Mouse (Mus musculus) natural killer cell, adult 2 months (primary cell): Measurements from ENCODE around the gene Utp11.
A peak's percentile ranks its signal among the peaks of the same experiment; 100 is the strongest.
"Not testable (repeated sequence)": the region's sequence is repeated elsewhere in the genome, so short reads cannot be mapped to it uniquely, and the experiment has no call there.

ENCODE experiments used
- DNase-seq, 2 experiments: peaks; one replicate each; pipeline ENCODE4 v3.0.0; 2022; ENCODE audit warnings: low spot score in 2 of 2

The Utp11 gene

GRCm38 (mm10) chr4:124693135-124693894 is at the start of gene Utp11:
Gene Utp11, minus strand, starts transcription at chr4:124693600.
- peak; percentile 76 to 79 for DNase-seq

GRCm38 (mm10) chr4:124742839-124743238 is 49.4 kb upstream of the Utp11 start:
- DNase-seq, result no peak

DNA sequence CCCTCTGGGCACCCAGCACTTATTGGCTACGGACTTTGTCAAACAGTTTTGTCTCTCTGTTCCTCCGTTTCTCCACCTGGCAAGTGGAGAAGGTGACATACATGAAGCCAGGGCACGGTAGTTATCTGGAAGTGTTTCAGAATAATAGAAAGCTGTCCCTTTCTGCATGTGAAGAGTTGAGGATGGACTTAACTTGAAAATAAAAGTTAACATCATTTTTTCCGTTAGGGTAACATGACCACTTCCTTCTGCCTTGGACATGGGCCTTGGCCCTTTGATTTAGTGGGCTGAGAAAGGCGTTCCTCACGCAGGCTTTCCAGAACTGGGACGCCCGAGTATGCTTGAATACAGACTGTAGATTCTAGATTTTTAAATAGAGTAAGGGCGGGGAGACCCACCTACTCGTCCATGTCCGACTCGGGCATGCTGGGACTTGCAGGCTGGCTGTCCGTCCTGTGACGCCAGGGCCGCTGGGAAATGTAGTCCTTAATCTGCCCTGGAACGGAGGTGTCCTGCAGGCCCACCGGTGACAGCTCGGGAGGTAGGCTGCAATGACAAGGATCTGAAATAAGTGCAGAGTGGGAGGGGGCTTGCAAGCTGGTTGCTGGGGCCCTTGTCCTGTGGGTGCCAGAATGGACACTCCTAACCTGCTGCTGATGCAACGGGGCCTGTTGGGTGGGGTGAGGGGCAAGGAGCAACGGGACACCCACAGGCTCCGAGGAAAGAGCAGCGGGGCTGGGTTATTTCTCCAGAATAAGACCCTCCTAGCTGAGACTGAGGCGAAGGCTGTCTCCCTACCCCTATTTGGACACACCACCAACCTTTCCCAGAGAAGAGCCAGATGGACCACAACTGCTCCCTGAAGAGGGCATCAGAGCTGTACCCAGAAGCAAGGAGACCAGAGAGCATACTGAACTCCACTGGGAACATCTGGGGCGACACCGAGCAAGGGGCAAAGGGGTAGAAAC is 48.3 kb upstream of the Utp11 start, which contains the start of gene Inpp5b:
TSS of gene Inpp5b (plus strand) at position 475 of the 968 bp plus-strand sequence.
- DNase-seq, result peak; percentile 58 to 59

DNA sequence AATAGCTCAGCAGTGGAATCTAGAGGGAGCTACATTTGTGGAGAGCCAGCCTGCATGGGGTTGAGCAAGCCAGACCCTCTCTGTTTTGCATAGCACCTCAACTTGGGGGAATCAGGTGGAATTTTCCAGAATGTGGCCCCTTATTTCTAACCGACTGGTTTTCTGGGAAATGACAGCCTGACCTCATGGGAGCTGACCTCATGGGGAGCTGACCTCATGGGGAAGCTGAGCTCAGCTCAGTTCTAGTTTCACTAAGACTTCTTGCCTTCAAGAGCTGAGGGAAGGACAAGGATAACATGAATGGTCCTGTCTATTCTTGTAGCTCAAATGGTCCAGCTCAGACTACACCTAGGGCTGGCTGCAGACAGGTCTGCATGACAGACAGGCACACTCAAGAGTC is 45.4 kb upstream of the Utp11 start:
- no peak for DNase-seq

DNA sequence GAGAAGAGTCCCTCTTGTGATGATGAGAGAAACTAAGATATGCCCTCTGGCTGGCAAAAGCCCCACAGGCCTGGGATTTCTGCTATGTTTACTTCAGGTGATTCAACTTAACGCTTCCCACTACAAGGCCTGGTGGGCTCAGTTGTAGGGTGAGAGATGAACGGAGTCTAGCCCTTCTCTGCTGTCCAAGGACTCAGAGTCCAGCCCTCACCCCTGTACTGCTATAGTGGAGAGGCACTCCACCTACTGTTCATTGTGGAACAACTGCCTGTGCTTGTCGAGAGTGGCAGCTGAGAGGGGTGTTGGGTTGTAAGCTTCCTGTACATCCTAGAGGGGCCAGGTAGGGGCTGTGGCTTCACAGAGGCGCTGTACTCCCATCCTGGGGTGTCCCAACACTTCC is 44.6 kb upstream of the Utp11 start:
- no peak for DNase-seq

DNA sequence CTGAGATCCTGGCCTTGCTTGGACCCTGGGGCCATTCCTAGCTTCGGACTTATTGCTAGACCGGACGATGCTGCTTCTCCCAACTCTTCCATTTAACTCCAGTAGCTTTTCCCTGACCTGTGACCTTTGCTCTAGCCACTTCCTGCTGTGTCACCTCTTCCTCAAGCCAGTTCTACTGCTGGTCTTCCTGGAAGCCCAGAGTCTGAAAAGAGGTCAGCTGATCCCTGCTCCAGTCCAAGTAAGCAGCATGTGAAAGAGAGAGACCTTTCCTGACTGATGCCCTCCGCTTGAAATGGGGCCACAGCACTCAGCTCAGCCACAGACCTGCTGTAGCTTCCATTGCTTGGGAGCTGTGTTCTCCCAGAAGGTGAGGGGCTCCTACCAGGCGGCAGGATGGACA is 44.1 kb upstream of the Utp11 start:
- DNase-seq, result no peak

- no peak for DNase-seq
These were observed 43.6 kb upstream of the Utp11 start for GRCm38 (mm10) chr4:124736952-124737351.

DNA sequence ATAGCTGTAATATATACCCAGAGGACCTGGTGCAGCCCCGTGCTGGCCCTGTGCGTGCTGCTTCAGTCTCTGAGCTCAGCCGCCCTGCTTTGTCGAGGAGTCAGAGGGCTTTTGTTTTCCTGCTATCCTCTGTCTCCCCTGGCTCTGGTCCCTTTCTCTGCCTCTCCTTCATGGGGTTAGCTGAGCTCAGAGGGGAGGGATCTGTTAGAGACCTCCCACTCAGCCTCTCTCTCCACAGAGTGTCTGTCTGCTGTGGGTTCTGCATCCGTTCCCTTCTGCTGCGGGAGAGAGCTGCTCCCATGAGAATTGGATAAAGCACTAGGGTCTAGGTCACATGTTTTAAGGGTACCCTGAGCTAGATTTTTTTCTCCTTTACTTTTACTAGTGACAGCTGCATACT is 32.7 kb upstream of the Utp11 start:
- no peak for DNase-seq

DNA sequence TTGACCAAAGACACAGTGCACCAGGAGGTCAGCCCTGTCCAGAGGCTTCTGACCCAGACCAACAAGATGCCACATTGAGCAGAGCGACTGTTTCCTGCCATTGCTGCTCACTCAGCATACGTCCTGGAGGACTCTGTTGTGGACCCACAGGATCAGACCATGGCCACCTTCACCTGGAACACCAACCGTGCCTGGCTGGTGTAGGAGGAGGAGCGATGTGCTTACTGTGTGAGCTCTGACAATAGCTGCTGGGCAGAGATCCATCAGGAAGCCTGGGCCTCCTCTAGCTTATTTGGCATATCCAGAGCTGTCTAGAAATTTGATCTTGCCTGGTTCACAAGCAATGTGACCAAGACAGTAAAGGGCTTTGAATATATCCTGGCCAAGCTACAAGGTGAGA is 25.7 kb upstream of the Utp11 start:
- DNase-seq, result no peak

- DNase-seq, result peak; percentile 94 to 96
These were observed 21.4 kb upstream of the Utp11 start, which contains the start of gene Sf3a3 for GRCm38 (mm10) chr4:124714545-124715481. Gene Sf3a3, plus strand, starts transcription at chr4:124714776.

- not testable (repeated sequence) for DNase-seq
These were observed 20.4 kb upstream of the Utp11 start for GRCm38 (mm10) chr4:124713850-124714249.

DNA sequence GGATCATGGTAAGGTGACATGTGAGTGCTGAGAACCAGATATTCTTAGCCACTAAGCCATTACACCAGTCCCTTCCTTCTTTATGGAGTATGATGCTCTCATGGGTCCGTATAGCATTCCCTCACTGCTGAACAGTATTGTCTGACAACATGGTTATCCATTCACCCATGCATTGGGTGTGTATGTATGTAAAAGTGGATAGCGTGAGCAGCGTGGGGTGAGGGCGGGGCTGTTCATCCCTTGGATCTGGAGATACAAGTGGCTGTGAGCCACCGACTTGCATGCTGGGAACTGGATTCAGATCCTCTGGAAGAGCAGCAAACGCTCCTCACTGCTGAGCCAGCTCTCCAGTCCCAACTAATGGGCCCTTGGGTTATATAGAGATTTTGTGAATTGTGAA is 19.2 kb upstream of the Utp11 start:
- no peak for DNase-seq

DNA sequence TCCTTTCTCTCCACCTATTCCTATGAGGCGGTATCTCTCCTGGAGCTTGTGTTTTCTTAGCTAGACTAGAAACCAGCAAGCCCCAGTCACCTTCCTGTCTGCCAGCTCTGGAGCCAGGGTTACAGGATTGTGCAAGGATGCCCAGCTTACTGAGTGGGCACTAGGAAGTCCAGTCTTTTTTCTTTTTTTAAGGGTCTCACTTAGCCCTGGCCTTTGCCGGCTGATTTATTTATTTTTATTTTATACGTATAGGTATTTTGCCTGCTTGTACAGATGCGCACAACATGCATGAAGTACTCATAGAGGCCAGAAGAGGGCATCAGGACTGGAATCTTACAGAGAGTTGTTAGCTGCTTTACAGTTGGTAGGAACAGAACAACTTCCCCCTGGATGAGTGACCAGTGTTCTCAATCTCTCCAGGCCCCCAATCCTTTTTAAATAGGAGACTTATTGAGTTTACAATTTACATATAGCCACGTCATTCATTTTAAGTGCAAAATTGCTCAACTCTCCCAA is 17.4 kb upstream of the Utp11 start:
- peak in 1 of 2 experiments; percentile 48 for DNase-seq

GRCm38 (mm10) chr4:124709961-124710446 is 16.6 kb upstream of the Utp11 start:
- DNase-seq, result peak in 1 of 2 experiments; percentile 9

- peak; percentile 66 to 76 for DNase-seq
These were observed 15.4 kb upstream of the Utp11 start for GRCm38 (mm10) chr4:124708518-124709477.

GRCm38 (mm10) chr4:124708200-124708517 is 14.8 kb upstream of the Utp11 start:
- DNase-seq, result not testable (repeated sequence)

GRCm38 (mm10) chr4:124707381-124708199 is 14.2 kb upstream of the Utp11 start:
- DNase-seq, result not testable (repeated sequence)

GRCm38 (mm10) chr4:124705661-124706269 is 12.4 kb upstream of the Utp11 start:
- DNase-seq, result no peak
